Mouse (Mus musculus) ES-E14 (cell line): ENCODE results near the gene Hdhd5.

ENCODE experiments used
- HCFC1 ChIP-seq: IDR thresholded peaks from 2 replicates; pipeline ENCODE4 v1.6.1; 2012; ENCODE audit warnings: low read length, inconsistent platforms, borderline replicate concordance; ENCODE audit not compliant: insufficient read depth
- ZC3H11A ChIP-seq: IDR thresholded peaks from 2 replicates; pipeline ENCODE4 v1.6.1; 2012; ENCODE audit warnings: low read depth, mild to moderate bottlenecking, inconsistent platforms, low read length, borderline replicate concordance
- ZNF384 ChIP-seq: IDR thresholded peaks from 2 replicates; pipeline ENCODE4 v1.6.1; 2012; ENCODE audit warnings: low read depth, low read length, inconsistent platforms

DNA sequence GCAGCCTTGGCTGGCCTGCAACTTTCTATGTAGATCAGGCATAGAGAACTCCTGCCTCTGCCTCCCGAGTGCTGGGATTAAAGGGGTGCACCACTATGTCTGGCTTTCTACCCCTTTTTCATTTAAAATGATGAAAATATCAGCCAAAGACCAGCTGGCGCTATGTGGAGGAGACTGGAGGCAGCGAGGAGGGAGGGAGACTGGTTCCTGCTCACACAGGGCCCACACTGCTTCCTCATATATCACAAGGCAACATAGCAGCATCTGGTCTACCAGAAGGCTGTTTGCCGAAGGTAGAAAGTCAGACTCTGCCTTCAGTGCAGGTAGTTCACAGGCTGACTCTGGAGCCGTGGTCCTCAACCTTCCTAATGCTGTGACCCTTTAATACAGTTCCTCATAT, 50.8 kb downstream of the Hdhd5 start:
- TF ChIP-seq HCFC1: no peak
- no peak for TF ChIP-seq ZNF384
- TF ChIP-seq ZC3H11A: no peak
